In genomic region chr1:92781862-92782261, GRCm38 (mm10) we compare ENCODE assay signal across 31 mouse cellular contexts. TPM values are rescaled to one million over a fixed set of nuclear protein-coding genes. Genes with fewer than 3 reads are reported as not detected.
DNase-seq lines count a peak whose midpoint lies in the region; ATAC-seq and TF ChIP-seq lines count a peak whose summit lies in the region.
"Had no signal": no experiment of that assay in that cellular context is flagged by ENCODE, and none has a peak within 500 bp of the region (broad histone marks: within the 10 kb centered on the region; RNA-seq: fewer than 3 reads in every experiment).

No protein-coding gene starts in this region.

- no peak overlapping the region for H3K4me3 ChIP-seq in liver, embryonic 12.5 days
- H3K4me3 ChIP-seq: erythroblast, embryonic 14.5 days; forebrain, embryonic 15.5 days; gastrocnemius, adult 2 months; heart, adult 2 months; heart, embryonic 13.5 days; kidney, embryonic 15.5 days; liver, embryonic 15.5 days; neural tube, embryonic 12.5 days had no signal

- no peak overlapping the region for H3K27ac ChIP-seq in liver, embryonic 12.5 days
- H3K27ac ChIP-seq: forebrain, embryonic 15.5 days; heart, adult 2 months; heart, embryonic 13.5 days; kidney, embryonic 15.5 days; liver, embryonic 15.5 days; neural tube, embryonic 12.5 days had no signal

- peak; percentile 90 for ATAC-seq in frontal cortex, adult (ENCODE audit: low TSS enrichment)
- ATAC-seq in liver, embryonic 12.5 days, result no peak
- ATAC-seq: CD4-positive, CD25-positive, alpha-beta regulatory T cell, adult 4 months; forebrain, embryonic 15.5 days; hindbrain, embryonic 16.5 days; midbrain, embryonic 16.5 days had no signal

- peaks cover 6% of the 10 kb centered on the region; the same call in 1 of the 2 replicates for H3K27me3 ChIP-seq in liver, embryonic 12.5 days (replicated peaks)
- H3K27me3 ChIP-seq: forebrain, embryonic 15.5 days; liver, embryonic 15.5 days; neural tube, embryonic 12.5 days had no signal

- H3K36me3 ChIP-seq in liver, embryonic 12.5 days, result no peaks in the 10 kb centered on the region
- H3K36me3 ChIP-seq: forebrain, embryonic 15.5 days; heart, embryonic 13.5 days; kidney, embryonic 15.5 days; liver, embryonic 15.5 days; neural tube, embryonic 12.5 days had no signal

- TF ChIP-seq CTCF in brain, embryonic 14.5 days (IDR thresholded peaks at IDR 0.05; ENCODE audit: borderline replicate concordance, extremely low read depth, insufficient read depth, insufficient read length), result no peak

- H3K9me3 ChIP-seq in liver, embryonic 12.5 days (replicated peaks), result no peaks in the 10 kb centered on the region
- H3K9me3 ChIP-seq: forebrain, embryonic 15.5 days; heart, embryonic 13.5 days; kidney, embryonic 15.5 days; liver, embryonic 15.5 days; neural tube, embryonic 12.5 days had no signal

- 63% methylated on average over 4 of the region's 4 CpGs for WGBS in liver, embryonic 12.5 days (ENCODE audit: insufficient replicate concordance)

- TF ChIP-seq POLR2A in brain, embryonic 14.5 days (IDR thresholded peaks at IDR 0.05; ENCODE audit: borderline replicate concordance, extremely low read depth, insufficient read depth, insufficient read length, poor library complexity, severe bottlenecking), result no peak

- H3K4me1 ChIP-seq in liver, embryonic 12.5 days, result no peaks in the 10 kb centered on the region
- H3K4me1 ChIP-seq: forebrain, embryonic 15.5 days; kidney, embryonic 15.5 days; liver, embryonic 15.5 days; neural tube, embryonic 12.5 days had no signal

- no peak overlapping the region for H3K4me2 ChIP-seq in liver, embryonic 12.5 days
- H3K4me2 ChIP-seq: forebrain, embryonic 15.5 days; heart, embryonic 13.5 days; kidney, embryonic 15.5 days; liver, embryonic 15.5 days; lung, embryonic 14.5 days; neural tube, embryonic 12.5 days had no signal

- no peak for DNase-seq in frontal cortex, postnatal 14 days (ENCODE audit: low spot score in 2 of 2)
- peak; percentile 11 to 33 for DNase-seq in left cerebral cortex, adult 9 months (ENCODE audit: low spot score in 2 of 2)
- DNase-seq in left cerebral cortex, adult 11 months (ENCODE audit: low spot score), result no peak
- DNase-seq in brain, embryonic 14.5 days (ENCODE audit: low read depth), result peak; percentile 30
- DNase-seq in telencephalon, adult 2 months (ENCODE audit: low read depth, low spot score), result peak; percentile 70
- DNase-seq: adrenal gland, postnatal 14 days; cerebellum, adult 18-20 months; gastrocnemius, postnatal 36 days; heart, adult 2 months; heart, postnatal 10 days; kidney, adult 18-20 months; kidney, postnatal 25 days; liver; lung, embryonic 14.5 days; lung, postnatal 14 days; right cerebral cortex, adult 18-20 months; spleen, adult 18-20 months; thymus, adult 2 months; thymus, postnatal 36 days had no signal

- no peak overlapping the region for H3K9ac ChIP-seq in liver, embryonic 12.5 days
- H3K9ac ChIP-seq: forebrain, embryonic 15.5 days; heart, embryonic 13.5 days; kidney, embryonic 15.5 days; liver, embryonic 15.5 days; lung, embryonic 14.5 days; neural tube, embryonic 12.5 days had no signal

RNA-seq across cellular contexts. Expression of gene Gpc1, which starts 49.6 kb away (rescaled TPM):
- 157 and 180 TPM in 2 replicates for polyA plus RNA-seq in brain, embryonic 14.5 days (2012; rRNA removed)
- 5.5 and 7.2 TPM in 2 replicates for polyA plus RNA-seq in liver, embryonic 12.5 days (2016; fragmentation: Nextera tagmentation; extraction: Ambion mirVana)

Comparison
In these comparisons a context has a peak if more than half of its experiments do, and no peak if none do; other contexts are left out.
1. DNase-seq: peak in left cerebral cortex, adult 9 months (2 of 2), brain, embryonic 14.5 days (single experiment) and telencephalon, adult 2 months (single experiment); none in frontal cortex, postnatal 14 days (0 of 2) and left cerebral cortex, adult 11 months (single experiment).
2. RNA of gene Gpc1, which starts 49.6 kb away (polyA plus RNA-seq): 157 to 180 TPM in brain, embryonic 14.5 days; 5.5 to 7.2 TPM in liver, embryonic 12.5 days; every median in the first group is over 10 times any median in the second.